ENCODE assay signal across 26 mouse cellular contexts in the genomic region with DNA sequence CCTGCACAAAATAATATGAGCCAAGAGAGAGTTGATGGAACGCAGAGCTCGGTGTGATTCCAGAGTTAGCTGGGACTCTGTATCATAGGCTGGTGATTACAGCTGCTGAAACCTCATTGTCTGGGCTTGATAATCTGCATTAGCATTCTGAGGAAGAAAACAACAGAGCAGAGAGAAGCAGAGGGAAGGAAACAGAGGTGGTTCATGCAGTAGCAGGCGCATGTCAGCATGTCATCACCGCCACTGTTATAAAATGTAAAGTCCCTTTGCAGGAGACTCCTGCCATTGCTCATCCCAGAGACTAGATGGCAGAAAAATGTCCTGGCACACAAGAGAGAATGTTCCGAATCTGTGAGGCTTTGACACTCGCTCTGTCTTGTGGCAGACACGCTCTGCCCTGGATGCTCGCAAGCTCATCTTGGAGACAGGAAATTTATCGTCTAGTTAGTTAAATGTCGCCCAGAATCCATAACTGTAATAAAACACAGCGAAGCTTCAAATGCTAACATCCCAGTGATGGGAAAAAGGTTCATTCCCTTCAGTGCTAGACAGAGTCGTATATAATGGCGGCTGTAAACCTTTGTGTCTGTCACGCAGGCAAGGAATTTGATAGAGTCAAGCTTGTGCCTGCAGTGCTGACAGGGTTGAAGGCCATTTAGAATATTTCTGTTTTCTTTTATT.
DNase-seq lines count a peak whose midpoint lies in the region; ATAC-seq and TF ChIP-seq lines count a peak whose summit lies in the region.
"Had no signal": no experiment of that assay in that cellular context is flagged by ENCODE, and none has a peak within 500 bp of the region (broad histone marks: within the 10 kb centered on the region; RNA-seq: fewer than 3 reads in every experiment).

No protein-coding gene starts in this region.

- no peaks in the 10 kb centered on the region for H3K27me3 ChIP-seq in kidney, postnatal 0 days (ENCODE audit: insufficient read depth, low read length)
- no peaks in the 10 kb centered on the region for H3K27me3 ChIP-seq in hindbrain, postnatal 0 days (ENCODE audit: insufficient read depth, low read length)
- no peaks in the 10 kb centered on the region for H3K27me3 ChIP-seq in midbrain, embryonic 16.5 days (ENCODE audit: control insufficient read depth, insufficient read depth, low read depth, low read length)
- H3K27me3 ChIP-seq in stomach, postnatal 0 days (ENCODE audit: control insufficient read depth, insufficient read depth, low read length): no peaks in the 10 kb centered on the region
- H3K27me3 ChIP-seq: embryonic facial prominence, embryonic 13.5 days; forebrain, embryonic 13.5 days; kidney, embryonic 15.5 days; liver, embryonic 15.5 days; lung, embryonic 15.5 days; megakaryocyte, embryonic 14.5 days had no signal

- no peak for TF ChIP-seq CTCF in kidney, postnatal 0 days (IDR thresholded peaks at IDR 0.05; ENCODE audit: low read depth)
- TF ChIP-seq CTCF in hindbrain, postnatal 0 days (IDR thresholded peaks at IDR 0.05; ENCODE audit: low read depth): no peak
- no peak for TF ChIP-seq CTCF in stomach, postnatal 0 days (IDR thresholded peaks at IDR 0.05; ENCODE audit: low read depth)

- DNase-seq in kidney, postnatal 0 days (ENCODE audit: low spot score): peak; percentile 25
- no peak for DNase-seq in kidney, adult 18-20 months
- peak; percentile 15 for DNase-seq in hindbrain, postnatal 0 days (ENCODE audit: low spot score)
- no peak for DNase-seq in layer of hippocampus, adult 11-12 months (ENCODE audit: low spot score)
- DNase-seq in layer of hippocampus, adult 9-11 months: no peak
- DNase-seq in stomach, postnatal 0 days (ENCODE audit: low spot score): no peak
- DNase-seq: adrenal gland, postnatal 25 days; cerebellum, adult 11-12 months; cerebellum, postnatal 36 days; embryo, embryonic 11 days; gastrocnemius, adult 2 months; kidney, postnatal 4 days; liver; lung, postnatal 36 days had no signal

- H3K4me3 ChIP-seq in kidney, postnatal 0 days (replicated peaks; ENCODE audit: low read depth, low read length): no peak overlapping the region
- no peak overlapping the region for H3K4me3 ChIP-seq in hindbrain, postnatal 0 days (ENCODE audit: low read length)
- H3K4me3 ChIP-seq in midbrain, embryonic 16.5 days (ENCODE audit: low read depth, low read length): no peak overlapping the region
- H3K4me3 ChIP-seq in stomach, postnatal 0 days (ENCODE audit: low read depth, low read length): no peak overlapping the region
- H3K4me3 ChIP-seq: embryonic facial prominence, embryonic 13.5 days; erythroblast, embryonic 14.5 days; forebrain, embryonic 13.5 days; gastrocnemius, adult 2 months; kidney, embryonic 15.5 days; limb, embryonic 10.5 days; liver, embryonic 15.5 days; lung, embryonic 15.5 days; megakaryocyte, embryonic 14.5 days had no signal

- H3K27ac ChIP-seq in kidney, postnatal 0 days: no peak overlapping the region
- no peak overlapping the region for H3K27ac ChIP-seq in hindbrain, postnatal 0 days
- H3K27ac ChIP-seq in midbrain, embryonic 16.5 days (ENCODE audit: low read length): peak overlapping the region; percentile 5; the same call in 1 of the 2 replicates
- H3K27ac ChIP-seq in stomach, postnatal 0 days (replicated peaks): no peak overlapping the region
- H3K27ac ChIP-seq: embryonic facial prominence, embryonic 13.5 days; forebrain, embryonic 13.5 days; gastrocnemius, adult 2 months; kidney, embryonic 15.5 days; limb, embryonic 10.5 days; liver, embryonic 15.5 days; lung, embryonic 15.5 days had no signal

- H3K9ac ChIP-seq in kidney, postnatal 0 days (ENCODE audit: low read depth, low read length): no peak overlapping the region
- no peak overlapping the region for H3K9ac ChIP-seq in hindbrain, postnatal 0 days (replicated peaks; ENCODE audit: low read length)
- H3K9ac ChIP-seq in midbrain, embryonic 16.5 days (ENCODE audit: low read depth, low read length): peak overlapping the region; percentile 16; the same call in 1 of the 2 replicates
- no peak overlapping the region for H3K9ac ChIP-seq in stomach, postnatal 0 days (ENCODE audit: low read length)
- H3K9ac ChIP-seq: embryonic facial prominence, embryonic 13.5 days; forebrain, embryonic 13.5 days; kidney, embryonic 15.5 days; liver, embryonic 15.5 days; lung, embryonic 15.5 days had no signal

- 58% methylated on average over 14 of the region's 14 CpGs for WGBS in kidney, postnatal 0 days
- WGBS in hindbrain, postnatal 0 days: 72% methylated on average over 14 of the region's 14 CpGs
- 71% methylated on average over 14 of the region's 14 CpGs for WGBS in midbrain, embryonic 16.5 days
- 77% methylated on average over 14 of the region's 14 CpGs for WGBS in stomach, postnatal 0 days

- TF ChIP-seq EP300 in stomach, postnatal 0 days (optimal IDR thresholded peaks at IDR 0.05): no peak

- H3K36me3 ChIP-seq in kidney, postnatal 0 days (ENCODE audit: insufficient read depth, low read length): peaks cover 14% of the 10 kb centered on the region; the same call in 1 of the 2 replicates
- H3K36me3 ChIP-seq in hindbrain, postnatal 0 days (ENCODE audit: insufficient read depth, low read length): no peaks in the 10 kb centered on the region
- H3K36me3 ChIP-seq in midbrain, embryonic 16.5 days (ENCODE audit: control insufficient read depth, insufficient read depth, low read length): peaks cover 6% of the 10 kb centered on the region; the same call in 1 of the 2 replicates
- H3K36me3 ChIP-seq in stomach, postnatal 0 days (ENCODE audit: control insufficient read depth, insufficient read depth, low read length): peaks cover 2% of the 10 kb centered on the region; the same call in 1 of the 2 replicates
- H3K36me3 ChIP-seq: liver, embryonic 15.5 days had no signal

- no peaks in the 10 kb centered on the region for H3K4me1 ChIP-seq in kidney, postnatal 0 days (replicated peaks; ENCODE audit: insufficient read depth, low read length)
- no peaks in the 10 kb centered on the region for H3K4me1 ChIP-seq in hindbrain, postnatal 0 days (ENCODE audit: insufficient read depth, low read length)
- H3K4me1 ChIP-seq in midbrain, embryonic 16.5 days (ENCODE audit: control insufficient read depth, insufficient read depth, low read length): no peaks in the 10 kb centered on the region
- no peaks in the 10 kb centered on the region for H3K4me1 ChIP-seq in stomach, postnatal 0 days (replicated peaks; ENCODE audit: control insufficient read depth, insufficient read depth)
- H3K4me1 ChIP-seq: embryonic facial prominence, embryonic 13.5 days; forebrain, embryonic 13.5 days; kidney, embryonic 15.5 days; liver, embryonic 15.5 days; lung, embryonic 15.5 days; megakaryocyte, embryonic 14.5 days had no signal

- no peaks in the 10 kb centered on the region for H3K9me3 ChIP-seq in kidney, postnatal 0 days (replicated peaks; ENCODE audit: low read length)
- H3K9me3 ChIP-seq in hindbrain, postnatal 0 days (ENCODE audit: low read length): no peaks in the 10 kb centered on the region
- H3K9me3 ChIP-seq in midbrain, embryonic 16.5 days (replicated peaks; ENCODE audit: control insufficient read depth, low read length, poor library complexity, severe bottlenecking): no peaks in the 10 kb centered on the region
- H3K9me3 ChIP-seq in stomach, postnatal 0 days (ENCODE audit: control insufficient read depth, low read length): no peaks in the 10 kb centered on the region
- H3K9me3 ChIP-seq: embryonic facial prominence, embryonic 13.5 days; forebrain, embryonic 13.5 days; kidney, embryonic 15.5 days; limb, embryonic 10.5 days; liver, embryonic 15.5 days; lung, embryonic 15.5 days had no signal

- no peak overlapping the region for H3K4me2 ChIP-seq in kidney, postnatal 0 days (ENCODE audit: low read length)
- H3K4me2 ChIP-seq in hindbrain, postnatal 0 days (ENCODE audit: low read depth, low read length): no peak overlapping the region
- no peak overlapping the region for H3K4me2 ChIP-seq in midbrain, embryonic 16.5 days (ENCODE audit: low read length)
- H3K4me2 ChIP-seq in stomach, postnatal 0 days (replicated peaks; ENCODE audit: low read depth): no peak overlapping the region
- H3K4me2 ChIP-seq: embryonic facial prominence, embryonic 13.5 days; forebrain, embryonic 13.5 days; heart, embryonic 11.5 days; kidney, embryonic 15.5 days; liver, embryonic 15.5 days; lung, embryonic 15.5 days had no signal

- ATAC-seq in kidney, postnatal 0 days (replicated peaks; ENCODE audit: low FRiP score, low read depth): no peak
- ATAC-seq in hindbrain, postnatal 0 days: 0 out of 2 replicates have a peak, but pooled peaks have one; percentile 35
- no peak for ATAC-seq in midbrain, embryonic 16.5 days
- ATAC-seq in stomach, postnatal 0 days (ENCODE audit: low FRiP score, low TSS enrichment): no peak
- ATAC-seq: CD4-positive, CD25-positive, alpha-beta regulatory T cell, adult 4 months; forebrain, embryonic 13.5 days; intestine, postnatal 0 days had no signal

Comparison
In these comparisons a context has a peak if more than half of its experiments do, and no peak if none do; other contexts are left out.
1. DNase-seq: peak in kidney, postnatal 0 days (single experiment) and hindbrain, postnatal 0 days (single experiment); none in kidney, adult 18-20 months (single experiment), layer of hippocampus, adult 11-12 months (single experiment), layer of hippocampus, adult 9-11 months (single experiment) and stomach, postnatal 0 days (single experiment).